Mouse (Mus musculus): ENCODE results near the gene Slc44a5. TPM values are rescaled to one million over a fixed set of nuclear protein-coding genes. Genes with fewer than 3 reads are reported as not detected.
A peak's percentile ranks its signal among the peaks of the same experiment; 100 is the strongest.

Gene Slc44a5
- 0.03 and 0.05 TPM in 2 replicates for polyA plus RNA-seq (2015; fragmentation: Nextera tagmentation; extraction: Ambion mirVana)

DNA sequence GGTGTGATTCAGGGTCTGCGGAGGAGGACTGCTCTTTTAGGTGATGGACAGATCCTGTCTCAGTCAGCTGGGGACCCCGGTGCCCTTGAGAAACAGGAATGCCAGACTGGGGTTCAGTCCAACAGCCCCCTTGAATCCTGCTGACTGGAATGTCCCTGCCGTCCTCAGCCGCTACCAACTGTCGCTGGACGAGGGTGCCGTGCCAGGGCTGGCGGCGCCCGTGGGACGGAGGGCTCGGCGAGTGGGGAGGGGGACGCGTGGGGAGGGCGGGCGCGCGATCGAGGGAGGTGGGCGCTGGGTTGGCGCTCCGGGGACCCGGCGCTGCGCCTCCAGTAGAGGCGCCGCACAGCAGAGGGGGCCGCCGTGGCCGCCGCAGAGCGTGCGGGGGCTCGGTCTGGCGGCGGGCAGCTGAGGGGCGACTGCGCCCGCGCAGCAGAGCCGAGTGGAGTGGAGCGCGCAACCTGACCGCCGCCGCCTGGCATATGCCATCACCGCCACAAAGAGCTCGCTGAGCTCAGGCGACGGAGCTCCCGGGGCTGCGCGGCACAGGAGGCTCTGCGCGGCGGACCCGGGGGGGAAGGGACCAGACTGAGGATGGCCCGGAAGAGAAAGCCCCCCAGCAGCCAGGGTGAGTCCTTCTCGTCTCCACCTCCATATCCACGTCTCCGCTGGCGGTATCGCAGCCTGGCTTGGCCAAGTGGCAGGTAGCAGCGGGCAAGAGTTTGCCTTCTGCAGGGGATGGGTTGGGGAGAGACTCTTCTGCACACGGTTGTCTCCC, at the start of gene Slc44a5:
Slc44a5 (plus strand) TSS at position 266 of the 778 bp plus-strand sequence.
- no peak for DNase-seq (ENCODE audit: low spot score)

DNA sequence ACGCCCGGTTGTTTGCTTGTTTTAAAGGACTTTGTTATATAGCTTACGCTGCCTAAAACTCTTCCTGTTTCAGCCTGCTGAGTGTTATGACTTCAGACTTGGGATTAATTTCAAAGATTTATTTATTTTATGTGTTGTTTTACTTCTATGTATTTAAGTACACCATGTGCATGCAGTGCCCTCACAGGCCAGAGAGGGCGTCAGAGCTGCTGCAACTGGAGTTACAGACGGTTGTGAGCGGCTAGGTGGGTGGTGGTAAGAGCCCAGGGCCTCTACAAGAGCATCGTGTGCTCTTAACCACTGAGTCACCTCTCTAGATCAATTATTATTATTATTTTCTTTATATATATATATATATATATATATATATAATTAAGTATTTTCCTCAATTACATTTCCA, 46.9 kb upstream of the Slc44a5 start:
- no peak for DNase-seq (ENCODE audit: low spot score)

DNA sequence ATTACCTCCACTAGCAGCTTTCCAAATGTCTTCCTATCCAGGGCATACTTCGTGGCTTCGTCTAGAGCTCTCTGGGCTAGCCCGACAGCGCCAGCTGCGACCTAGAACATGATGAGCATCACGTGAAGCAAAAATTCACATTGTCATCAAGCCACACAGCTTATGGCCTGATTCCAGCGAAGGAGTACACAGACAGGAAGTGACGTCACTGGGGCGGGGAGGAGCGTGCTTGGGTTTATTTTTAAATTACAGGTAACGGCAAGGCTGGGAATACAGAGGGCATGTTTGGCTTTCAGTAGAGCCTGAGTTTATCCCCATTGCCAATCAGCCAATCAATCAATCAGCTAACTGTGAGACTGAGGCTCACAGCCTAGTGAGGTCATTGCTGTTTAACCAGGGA, 43.7 kb upstream of the Slc44a5 start:
- DNase-seq (ENCODE audit: low spot score), result peak; percentile 44

DNA sequence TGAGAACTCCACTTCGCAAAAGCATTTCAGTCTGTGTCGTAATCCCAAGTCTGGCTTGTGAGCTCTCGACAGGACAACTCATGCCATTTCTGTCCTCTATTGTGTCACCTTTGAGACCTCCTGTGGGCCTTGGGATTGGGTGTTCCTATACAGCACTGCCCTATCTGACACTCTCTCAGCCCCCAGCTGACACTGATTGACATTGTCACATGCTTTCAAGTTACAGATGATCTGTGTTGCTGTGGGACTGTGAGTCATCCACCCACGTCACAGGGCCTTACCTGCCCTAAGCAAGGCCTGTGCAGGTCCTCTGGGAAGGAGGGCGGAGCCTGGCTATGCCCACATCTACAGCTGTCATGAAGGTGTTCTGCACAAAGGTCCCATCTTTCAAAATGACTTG, 40.8 kb upstream of the Slc44a5 start:
- DNase-seq (ENCODE audit: low spot score), result no peak

DNA sequence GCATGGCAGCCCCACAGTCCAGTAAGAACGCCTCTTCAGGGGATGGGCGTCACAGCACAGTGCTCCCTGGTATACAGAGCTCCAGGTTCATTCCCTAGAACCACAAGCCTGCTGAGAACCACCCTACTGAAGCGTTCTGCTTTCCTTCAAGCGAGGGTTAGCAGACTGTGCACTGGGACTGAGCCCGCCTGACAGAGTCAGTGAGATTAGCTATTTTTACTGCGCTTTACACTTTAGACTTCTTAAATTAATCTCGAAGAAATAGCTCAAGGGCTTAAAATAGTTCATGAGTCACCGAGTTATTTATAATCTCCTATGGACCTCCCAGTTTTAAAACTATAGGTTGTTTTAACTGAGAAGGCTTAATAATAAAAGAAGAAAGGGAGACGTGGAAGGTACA, 37.4 kb upstream of the Slc44a5 start:
- no peak for DNase-seq (ENCODE audit: low spot score)

DNA sequence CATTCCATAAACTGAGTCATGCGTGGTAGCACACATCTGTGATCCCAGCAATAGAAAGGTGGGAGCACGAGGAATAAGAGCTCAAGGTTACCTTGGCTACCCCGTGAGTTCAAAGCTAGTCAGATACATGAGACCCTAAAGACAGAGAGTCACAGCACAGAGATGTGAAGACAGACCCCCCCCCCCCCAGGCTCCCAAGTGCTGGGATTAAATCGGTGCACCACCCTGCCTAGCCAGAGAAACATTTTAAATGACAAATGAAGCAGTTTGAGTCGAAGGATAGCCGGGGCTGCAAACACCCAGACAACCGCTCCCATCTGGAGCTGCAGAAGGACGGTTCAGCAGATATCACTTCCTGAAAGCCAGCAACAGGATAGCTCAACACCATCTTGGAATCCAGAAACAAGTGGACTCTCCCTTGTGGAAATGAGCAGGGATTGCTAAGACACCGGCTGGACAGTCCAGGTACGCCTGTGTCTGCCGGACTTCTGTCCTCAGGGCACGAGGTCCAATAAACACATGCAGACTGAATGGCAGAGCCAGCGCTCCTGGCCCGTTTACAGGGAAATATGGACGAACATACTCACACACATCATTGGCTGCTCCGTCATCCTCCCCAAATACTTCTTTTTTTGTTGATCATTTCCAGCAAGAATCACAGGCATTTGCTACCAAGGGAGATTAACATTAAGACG, 36.0 kb upstream of the Slc44a5 start:
- no peak for DNase-seq (ENCODE audit: low spot score)

DNA sequence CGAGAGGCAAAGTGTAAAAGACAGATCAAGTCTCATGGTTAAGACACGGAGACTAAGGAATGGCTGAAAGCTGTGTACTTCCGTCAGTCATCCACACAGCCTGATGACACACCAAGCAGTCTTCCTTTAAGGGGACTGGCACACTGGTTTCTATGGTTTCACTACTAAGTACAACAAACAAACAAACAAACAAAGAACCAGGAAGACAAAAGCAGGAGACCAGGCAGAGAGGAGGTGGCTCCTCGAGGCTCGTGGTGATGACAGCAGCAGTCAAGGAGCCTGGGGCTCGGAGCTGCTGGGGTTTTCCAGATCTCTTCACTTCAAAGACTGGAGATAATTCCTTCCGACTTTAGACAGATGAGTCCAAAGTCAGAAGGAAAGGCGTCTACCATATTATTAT, 33.2 kb upstream of the Slc44a5 start:
- no peak for DNase-seq (ENCODE audit: low spot score)

DNA sequence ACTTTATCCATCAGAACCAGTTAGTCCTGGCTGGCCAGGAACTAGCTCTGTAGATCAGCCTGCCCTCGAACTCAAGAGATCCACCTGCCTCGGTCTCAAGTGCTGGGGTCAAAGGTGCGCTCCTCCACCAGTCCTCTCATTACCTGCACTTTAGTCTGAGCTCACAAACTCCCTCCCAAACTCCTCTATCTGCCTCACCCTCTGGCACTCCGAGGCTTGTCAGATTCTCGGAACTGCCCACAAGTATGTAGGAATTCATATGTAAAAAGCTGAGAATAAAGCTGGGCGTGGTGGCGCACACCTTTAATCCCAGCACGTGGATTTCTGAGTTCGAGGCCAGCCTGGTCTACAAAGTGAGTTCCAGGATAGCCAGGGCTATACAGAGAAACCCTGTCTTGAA, 32.8 kb upstream of the Slc44a5 start:
- DNase-seq (ENCODE audit: low spot score), result no peak

DNA sequence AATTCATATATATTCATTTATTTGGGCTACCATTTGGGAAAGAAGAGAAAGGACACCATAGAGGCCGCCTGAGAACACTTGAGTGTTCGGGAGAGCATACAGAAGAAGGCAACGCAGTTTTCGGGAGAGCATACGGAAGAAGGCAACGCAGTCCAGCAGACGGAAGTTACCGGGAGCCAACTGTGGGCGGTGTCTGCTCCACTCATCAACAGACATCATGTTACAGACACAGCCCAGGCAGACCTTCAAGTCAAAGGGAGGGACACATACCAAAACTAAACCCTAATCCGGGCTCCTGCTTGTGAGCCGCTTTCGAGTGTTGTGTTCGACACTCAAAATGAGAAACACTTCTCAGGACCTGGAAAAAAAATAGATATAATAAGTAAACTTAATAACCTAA, 31.6 kb upstream of the Slc44a5 start:
- DNase-seq (ENCODE audit: low spot score), result no peak

DNA sequence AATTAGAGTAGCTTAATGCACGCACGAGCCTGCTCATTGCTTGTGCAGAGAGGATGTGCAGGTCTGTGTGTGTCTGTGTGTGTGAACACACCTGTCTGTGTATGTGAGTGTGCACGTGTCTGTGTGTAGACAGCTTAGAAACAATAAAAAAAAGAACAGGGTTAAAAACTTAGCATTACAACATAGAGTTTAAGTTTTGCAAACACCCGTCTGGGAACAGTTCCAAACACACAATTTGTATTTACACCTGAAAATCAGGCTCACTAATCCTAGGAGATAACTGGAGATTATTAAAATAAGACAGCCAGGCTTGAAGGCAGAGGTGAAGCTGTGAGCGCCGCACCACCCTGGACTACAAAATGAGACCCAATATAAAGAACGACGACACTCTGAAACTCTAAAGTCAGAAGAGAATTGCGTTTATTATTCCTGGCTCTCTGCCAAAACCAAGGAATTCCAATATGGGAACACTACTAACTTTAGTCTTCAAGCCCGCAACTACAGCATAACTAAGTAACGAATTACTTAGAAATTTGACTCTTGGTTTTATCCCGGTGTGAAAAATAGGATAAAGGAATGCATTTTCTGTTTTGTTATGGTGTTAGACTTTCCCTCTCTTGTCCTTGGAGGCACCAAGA, 30.1 kb upstream of the Slc44a5 start:
- no peak for DNase-seq (ENCODE audit: low spot score)

DNA sequence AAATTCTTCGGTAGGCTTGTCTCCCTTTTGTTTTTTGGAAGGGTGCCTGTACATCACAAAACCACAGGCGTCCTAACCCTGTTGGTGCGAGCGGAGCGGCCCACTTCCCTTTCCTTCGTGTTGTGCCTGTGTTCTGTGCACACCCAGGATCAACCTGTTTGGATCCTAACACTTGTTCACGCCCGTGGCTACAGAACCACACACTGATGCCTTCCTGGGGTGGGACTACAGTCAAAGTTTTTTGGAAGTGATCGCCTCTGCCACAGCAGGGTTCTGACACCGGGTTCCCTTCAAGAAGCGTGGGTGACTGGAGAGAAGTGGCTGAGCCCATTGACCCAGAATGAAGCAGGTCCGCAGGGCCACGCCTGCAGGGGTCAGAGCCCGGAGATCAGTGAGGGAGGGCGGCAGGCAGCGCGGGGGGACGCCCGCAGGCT, 29.3 kb upstream of the Slc44a5 start:
- no peak for DNase-seq (ENCODE audit: low spot score)

DNA sequence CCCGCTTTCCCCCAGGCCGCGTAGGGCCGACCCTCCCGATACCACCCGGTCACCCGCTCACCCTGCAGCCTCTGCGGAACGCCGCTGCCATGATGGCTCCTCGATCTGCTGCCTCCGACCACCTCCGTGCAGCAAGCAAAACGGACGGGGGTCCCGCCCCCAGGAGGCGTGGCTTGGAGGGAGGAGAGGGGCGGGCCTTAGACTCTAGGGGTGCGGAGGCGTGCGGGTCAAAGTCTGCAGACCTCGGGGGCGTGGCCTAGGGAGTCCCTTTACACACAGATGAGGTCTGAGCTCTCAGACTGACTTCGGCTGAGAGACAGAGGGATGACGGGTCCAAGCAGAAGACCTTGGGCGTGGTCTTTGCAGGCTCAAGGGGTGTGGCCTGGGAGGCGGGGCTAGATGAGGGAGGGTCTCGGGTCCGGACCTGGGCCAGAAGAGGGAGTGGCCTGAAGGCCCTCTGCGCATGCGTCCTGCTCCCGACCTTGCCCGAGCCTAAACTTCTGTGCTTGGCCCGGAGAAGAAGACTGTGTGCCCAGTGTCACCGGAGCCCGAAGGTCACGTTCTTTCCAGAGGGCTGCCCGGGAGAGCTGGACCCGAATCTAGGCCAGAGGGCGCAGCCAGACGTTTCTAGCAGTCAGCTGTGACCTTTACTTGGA, 28.8 kb upstream of the Slc44a5 start, which contains the start of gene Acadm:
Acadm (minus strand) TSS at position 298 of the 656 bp plus-strand sequence.
- DNase-seq (ENCODE audit: low spot score), result peak; percentile 97

DNA sequence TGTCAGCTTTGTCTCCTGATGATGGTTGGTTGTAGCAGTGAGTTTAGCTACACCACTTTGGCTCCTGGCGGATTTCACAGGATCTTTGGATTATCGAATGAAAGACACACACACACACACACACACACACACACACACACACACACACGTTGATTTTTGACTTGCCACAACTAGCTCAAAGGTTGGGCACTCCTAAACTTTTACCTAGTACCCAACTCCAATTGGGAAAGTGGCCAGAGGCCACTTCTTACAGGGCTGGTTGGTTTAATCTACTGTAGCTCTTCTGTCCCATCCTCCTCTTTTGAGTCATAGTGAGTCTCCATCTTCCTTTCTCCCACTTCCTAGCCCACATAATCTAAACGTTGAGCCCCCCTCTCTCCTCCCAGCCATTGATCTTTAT, 26.0 kb upstream of the Slc44a5 start:
- no peak for DNase-seq (ENCODE audit: low spot score)

DNA sequence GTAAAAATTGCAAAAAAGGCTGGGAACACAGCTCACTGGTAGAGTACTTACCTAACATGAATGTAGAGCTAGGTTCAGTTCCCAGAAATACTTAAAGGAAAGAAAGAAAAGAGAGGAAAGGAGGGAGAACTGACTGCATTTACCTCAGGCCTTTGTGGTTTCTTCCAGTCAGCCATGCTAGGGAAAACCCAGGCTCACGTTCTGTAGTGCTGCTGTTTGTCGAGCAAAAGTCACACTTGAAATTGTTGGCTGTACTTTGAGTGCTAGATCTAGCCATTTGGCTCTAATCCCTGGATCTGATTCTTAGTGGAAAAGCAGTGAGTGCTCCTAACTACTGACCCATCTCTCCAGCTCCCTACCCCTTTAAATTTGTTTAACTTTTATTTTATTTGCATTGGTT, 25.1 kb upstream of the Slc44a5 start:
- no peak for DNase-seq (ENCODE audit: low spot score)

DNA sequence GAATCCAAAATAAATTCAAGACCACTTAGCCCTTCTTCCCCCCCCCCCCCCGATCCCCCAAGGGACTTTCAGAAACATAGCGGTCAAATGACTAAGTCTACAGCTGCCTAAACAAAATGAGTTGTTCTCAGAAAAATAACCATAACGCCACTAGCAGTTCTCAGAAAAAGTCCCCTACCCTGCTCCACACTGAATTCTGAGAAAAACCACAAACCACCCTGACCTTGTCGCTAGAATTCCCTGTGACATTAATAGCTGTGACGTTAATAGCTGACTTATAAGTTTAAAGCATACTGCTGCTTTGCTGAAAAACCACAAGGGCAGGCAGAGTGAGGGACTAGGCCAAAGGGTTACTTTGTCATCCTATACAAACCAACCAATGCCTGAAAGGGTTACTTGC, 15.3 kb upstream of the Slc44a5 start:
- DNase-seq (ENCODE audit: low spot score), result no peak

DNA sequence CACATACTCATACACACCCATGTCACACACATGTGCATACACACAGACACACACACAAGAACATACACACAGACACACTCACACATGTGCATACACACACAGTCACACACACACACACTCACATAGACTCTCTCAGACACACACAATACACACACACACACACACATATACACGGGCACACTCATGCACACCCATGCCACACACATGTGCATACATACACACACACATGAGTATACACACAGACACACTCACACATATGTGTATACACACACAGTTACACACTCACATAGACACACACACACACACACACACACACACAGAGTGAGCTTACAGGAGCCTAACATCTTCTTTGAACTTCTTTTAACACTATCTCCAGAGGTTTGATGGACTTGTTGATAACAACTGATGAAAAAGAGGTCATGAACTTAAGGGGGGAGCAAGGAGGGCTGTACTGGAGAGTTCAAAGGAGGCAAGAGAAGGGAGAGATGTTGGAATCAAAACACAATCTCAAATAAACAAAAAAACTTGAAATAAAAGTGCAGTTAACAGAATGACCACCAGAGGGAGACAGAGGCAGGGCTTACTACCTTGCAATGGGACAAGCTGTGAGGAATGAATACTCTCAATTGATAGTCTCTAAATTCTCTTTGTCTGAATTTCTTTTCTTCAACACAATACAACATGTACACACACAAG, 14.1 kb upstream of the Slc44a5 start:
- peak; percentile 55 for DNase-seq (ENCODE audit: low spot score)

DNA sequence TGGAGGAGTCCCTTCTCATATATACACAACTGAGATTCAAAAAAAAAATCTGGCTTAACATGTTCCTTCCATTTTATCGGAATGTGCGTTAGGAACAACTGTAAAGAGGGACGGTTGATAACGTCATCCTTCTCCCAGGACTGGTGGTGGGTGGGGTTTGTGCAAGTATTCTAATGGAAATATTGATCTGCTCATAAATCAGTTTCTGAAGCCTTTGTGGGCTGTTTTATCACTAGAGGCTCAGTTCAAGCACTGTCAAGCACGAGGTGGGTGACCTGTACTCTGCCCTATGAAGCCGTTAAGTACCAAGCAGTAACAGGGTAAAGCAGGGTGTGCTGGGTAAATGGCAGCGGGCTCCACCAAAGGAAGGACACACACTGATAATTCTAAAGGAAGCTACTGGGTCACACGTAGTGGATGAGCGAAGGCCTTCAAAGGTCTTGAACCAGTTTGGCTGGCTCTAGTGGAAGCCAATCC, 13.5 kb upstream of the Slc44a5 start:
- DNase-seq (ENCODE audit: low spot score), result no peak

DNA sequence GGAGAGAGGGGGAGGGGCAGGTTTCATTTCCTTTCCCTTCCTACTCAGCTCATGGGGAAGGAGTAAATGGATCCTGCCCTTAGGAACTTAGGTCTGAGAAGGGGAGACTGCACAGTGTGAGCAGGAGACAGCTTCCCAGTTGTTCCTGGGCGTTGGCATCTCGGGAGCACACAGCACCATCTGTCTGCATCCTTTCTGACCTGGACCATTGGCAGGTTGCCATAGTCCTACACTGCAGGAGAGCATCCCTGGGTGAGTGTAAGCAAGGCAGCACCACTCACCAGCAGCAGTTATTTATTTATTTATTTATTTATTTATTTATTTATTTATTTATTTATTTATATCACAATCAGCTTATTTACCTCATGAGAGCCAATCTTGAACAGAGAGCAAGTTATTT, 12.4 kb upstream of the Slc44a5 start:
- DNase-seq (ENCODE audit: low spot score), result no peak

DNA sequence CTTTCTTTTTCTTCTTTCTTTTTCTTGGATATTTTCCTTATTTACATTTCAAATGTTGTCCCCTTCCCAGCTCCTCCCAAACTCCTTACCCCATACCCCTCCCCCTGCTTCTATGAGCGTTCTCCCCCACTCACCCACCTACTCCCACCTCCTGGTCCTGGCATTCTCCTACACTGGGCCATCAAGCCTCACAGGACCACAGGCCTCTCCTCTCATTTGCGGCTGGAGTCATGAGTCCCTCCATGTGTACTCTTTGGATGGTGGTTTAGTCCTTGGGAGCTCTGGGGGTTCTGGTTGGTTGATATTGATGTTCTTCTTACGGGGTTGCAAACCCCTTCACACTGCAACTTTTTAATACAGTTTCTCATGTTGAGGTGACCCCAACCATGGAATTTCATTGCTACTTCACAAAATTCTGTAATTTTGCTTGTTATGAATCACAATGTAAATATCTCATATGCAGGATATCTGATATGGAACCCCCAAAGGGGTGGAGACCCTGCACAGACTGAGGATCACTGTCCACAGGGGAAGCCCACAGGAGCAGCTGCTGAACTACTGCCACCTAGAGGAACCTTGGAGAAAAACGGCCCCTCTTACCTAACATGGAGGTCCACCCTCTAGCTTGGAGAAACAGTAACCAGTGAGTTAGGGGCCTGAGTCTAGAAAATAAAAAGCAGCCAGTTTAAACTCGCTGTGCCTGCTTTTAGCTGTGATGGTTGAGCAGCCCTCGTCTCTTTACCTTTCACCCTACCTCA, 11.4 kb upstream of the Slc44a5 start:
- DNase-seq (ENCODE audit: low spot score), result peak; percentile 53

DNA sequence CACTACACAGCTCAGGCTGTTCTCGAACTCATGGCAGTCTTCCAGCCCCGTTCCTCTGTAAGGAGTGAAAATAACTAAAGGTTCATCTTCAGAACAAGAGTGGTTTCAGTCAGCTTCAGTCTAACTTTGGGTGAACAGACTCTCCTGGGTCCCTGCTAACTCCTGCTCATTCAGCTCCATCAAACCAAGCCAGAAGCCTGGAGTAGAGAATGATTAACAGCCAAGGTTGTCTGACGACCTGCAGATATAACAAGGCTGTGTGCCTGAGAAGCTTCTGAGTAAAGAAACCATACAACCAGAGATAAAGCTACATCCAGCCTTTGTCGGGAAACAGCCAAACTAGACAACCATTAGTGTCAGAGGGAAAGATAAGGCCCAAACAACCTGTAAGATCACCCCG, 5.8 kb upstream of the Slc44a5 start:
- no peak for DNase-seq (ENCODE audit: low spot score)

Measured in thymus, postnatal 0 days (tissue).